Mouse (Mus musculus) small intestine, adult 2 months (tissue): Measurements from ENCODE around the gene Kndc1.

Source experiments
- CTCF ChIP-seq: fragments of 200-500 bp; IDR thresholded peaks from 2 replicates; pipeline ENCODE4 v1.5.1; 2012; ENCODE audit warnings: low read depth, mild to moderate bottlenecking, control low read depth, inconsistent platforms, low read length, moderate library complexity, mixed read lengths; ENCODE audit not compliant: insufficient replicate concordance, insufficient read length; ENCODE audit errors: extremely low read depth
- POLR2A ChIP-seq: fragments of 200-500 bp; IDR thresholded peaks from 2 replicates; pipeline ENCODE4 v1.6.1; 2012; ENCODE audit warnings: low read depth, mild to moderate bottlenecking, control low read depth, inconsistent platforms, low read length, moderate library complexity

DNA sequence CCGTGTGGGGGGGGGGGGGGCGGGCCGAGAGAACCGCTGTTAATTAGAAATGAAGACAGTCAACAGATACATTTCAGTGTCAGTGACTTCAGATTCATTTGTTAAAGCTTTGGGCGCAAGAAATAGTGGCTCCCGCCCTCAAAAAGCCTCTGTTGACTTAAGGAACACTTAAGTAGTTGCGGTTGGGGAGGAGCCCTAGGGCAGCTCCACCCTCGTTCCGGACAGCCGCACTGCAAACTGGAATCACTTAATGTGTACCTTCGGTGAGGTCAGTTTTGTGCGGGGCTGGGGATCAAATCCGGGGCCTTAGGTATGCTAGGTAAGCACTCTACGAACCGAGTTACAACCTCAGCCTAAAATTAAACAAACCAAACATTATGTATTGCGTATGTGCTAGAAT, 56.6 kb downstream of the Kndc1 start:
- no peak for TF ChIP-seq POLR2A
- TF ChIP-seq CTCF, result no peak
